Mouse (Mus musculus): ENCODE results near the gene Mindy1. TPM values are rescaled to one million over a fixed set of nuclear protein-coding genes. Genes with fewer than 3 reads are reported as not detected.

Mindy1 gene
- polyA plus RNA-seq, 1 experiment from 2014 or later, result 72.6 TPM

DNA sequence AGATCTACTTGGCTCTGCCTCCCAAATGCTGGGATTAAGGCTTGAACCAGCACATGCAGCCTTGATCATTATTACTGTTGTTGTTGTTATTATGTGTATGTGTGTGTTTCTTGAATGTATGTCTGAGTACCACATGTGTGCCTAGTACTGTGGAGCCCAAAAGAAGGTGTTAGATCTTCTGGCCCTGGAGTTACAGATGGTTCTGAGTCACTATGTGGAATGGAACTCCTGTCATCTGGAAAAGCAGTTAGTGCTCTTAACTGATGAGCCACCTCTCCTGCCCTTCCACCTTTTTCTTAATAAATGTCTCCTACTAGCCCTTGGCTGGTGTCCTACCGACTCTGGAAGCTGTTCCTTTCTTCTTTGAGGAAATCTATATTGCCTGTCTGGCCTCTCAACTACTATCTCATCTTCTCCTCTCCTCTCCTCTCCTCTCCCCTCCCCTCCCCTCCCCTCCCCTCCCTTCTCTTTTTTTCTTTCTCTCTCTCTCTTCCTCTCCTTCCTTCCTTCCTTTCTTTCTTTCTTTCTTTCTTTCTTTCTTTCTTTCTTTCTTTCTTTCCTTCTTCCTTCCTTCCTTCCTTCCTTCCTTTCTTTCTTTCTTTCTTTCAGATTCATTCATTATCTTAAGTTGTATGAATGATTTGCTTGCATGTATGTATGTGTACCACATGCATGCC is 33.3 kb upstream of the Mindy1 start:
- no peak overlapping the region for H3K27ac ChIP-seq
- H3K9ac ChIP-seq (ENCODE audit: low read depth, low read length), result no peak overlapping the region
- no peaks in the 10 kb centered on the region for H3K27me3 ChIP-seq (ENCODE audit: insufficient read depth, low read length)
- TF ChIP-seq CTCF (IDR thresholded peaks at IDR 0.05; ENCODE audit: low read depth), result no peak
- 0 out of 2 replicates have a peak, but pooled peaks cover 2% of the 10 kb centered on the region for H3K36me3 ChIP-seq (ENCODE audit: insufficient read depth, low read length)
- no peak overlapping the region for H3K4me2 ChIP-seq (ENCODE audit: low read length)
- ATAC-seq (replicated peaks; ENCODE audit: low FRiP score, low read depth) (no peak), DNase-seq (ENCODE audit: low spot score) (no peak)
- WGBS, result 59% methylated on average over 1 of the region's 1 CpGs
- H3K4me1 ChIP-seq (replicated peaks; ENCODE audit: insufficient read depth, low read length), result 0 out of 2 replicates have a peak, but pooled peaks cover 2% of the 10 kb centered on the region
- H3K9me3 ChIP-seq (replicated peaks; ENCODE audit: low read length), result no peaks in the 10 kb centered on the region
- H3K4me3 ChIP-seq (replicated peaks; ENCODE audit: low read depth, low read length), result no peak overlapping the region

DNA sequence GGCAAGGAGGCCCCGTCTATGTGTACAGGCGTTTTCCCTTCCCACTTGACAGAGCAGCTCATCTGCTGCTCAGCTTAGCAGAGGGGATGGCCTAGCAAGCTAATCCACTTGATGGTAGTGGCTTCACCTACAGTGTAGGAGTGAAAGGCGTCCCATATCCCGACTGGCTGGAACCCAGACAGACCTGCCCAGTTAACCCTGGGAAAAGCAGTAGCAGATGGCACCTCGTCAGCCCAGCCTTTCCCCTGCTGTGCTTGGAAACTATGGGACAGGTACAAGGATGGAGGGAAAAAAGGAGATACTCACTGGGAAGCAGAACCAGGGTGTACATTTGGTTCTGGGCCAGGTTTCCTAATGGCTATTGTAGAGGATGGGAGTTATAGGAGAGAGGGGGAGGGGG is 30.8 kb upstream of the Mindy1 start:
- no peak for TF ChIP-seq CTCF (IDR thresholded peaks at IDR 0.05; ENCODE audit: low read depth)
- Histone ChIP-seq H3K27me3 (ENCODE audit: insufficient read depth, low read length) (no peaks in the 10 kb centered on the region), H3K9ac (ENCODE audit: low read depth, low read length) (no peak overlapping the region), H3K4me2 (ENCODE audit: low read length) (no peak overlapping the region), H3K4me1 (replicated peaks; ENCODE audit: insufficient read depth, low read length) (0 out of 2 replicates have a peak, but pooled peaks cover 2% of the 10 kb centered on the region), H3K4me3 (replicated peaks; ENCODE audit: low read depth, low read length) (no peak overlapping the region), H3K27ac (no peak overlapping the region), H3K9me3 (replicated peaks; ENCODE audit: low read length) (no peaks in the 10 kb centered on the region), H3K36me3 (ENCODE audit: insufficient read depth, low read length) (0 out of 2 replicates have a peak, but pooled peaks cover 11% of the 10 kb centered on the region)
- 65% methylated on average over 5 of the region's 5 CpGs for WGBS
- ATAC-seq (replicated peaks; ENCODE audit: low FRiP score, low read depth) (no peak), DNase-seq (ENCODE audit: low spot score) (no peak)

DNA sequence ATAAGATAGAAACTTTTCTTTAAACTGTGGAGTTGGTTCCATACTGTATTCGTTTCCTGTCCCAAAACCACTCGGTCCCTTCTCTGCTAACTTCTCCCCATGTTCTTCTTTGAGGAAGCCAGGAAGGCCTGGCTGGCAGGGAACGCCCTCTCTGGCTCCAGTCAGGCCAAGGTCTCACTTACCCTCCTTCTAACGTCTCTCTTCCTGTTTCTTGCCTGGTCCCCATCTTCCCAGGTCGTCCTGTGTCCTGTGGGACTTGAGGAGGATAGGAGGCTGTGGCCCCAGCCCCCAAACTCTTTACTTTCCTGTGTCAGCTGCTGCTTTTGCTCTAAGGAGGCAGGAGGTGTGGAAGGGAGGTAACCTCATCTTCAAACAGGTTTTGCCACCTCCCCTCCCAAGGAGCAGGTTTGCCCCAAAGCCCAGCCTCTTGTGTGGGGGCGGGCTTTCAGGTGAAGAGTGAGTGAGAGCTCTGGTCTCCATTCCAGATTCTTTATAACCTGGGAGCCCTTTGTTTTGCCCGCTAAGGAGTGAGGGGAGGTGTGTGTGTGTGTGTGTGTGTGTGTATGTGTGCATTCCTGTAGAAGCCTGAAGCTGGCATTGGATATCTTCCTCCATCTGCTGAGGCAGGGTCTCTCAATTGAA is 30.2 kb upstream of the Mindy1 start, which contains the start of gene Bnipl:
TSS of gene Bnipl (minus strand) at position 411 of the 642 bp plus-strand sequence.
- 0 out of 2 replicates have a peak within 1 kb of the TSS, but pooled peaks have one; percentile 22 for H3K27ac ChIP-seq
- no peak for TF ChIP-seq CTCF (IDR thresholded peaks at IDR 0.05; ENCODE audit: low read depth)

DNA sequence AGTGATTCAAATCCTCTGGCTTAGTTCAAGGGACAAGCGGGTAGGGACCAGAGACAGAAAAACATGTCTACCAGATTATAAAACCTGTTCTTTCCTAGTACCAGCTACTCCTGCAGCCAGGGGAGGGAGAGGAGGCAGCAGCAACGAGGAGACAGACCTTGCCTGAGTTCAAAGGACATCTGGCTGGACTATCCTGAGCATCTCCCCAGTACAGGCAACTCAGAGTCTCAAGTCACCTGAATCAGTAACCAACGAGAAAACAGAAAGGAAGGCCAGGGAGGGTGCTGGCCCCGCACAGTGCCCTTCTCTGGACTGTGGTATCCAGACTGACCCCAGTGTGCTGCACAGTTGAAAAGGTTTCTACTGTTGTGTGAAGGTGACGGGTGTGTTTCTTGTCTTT is 24.2 kb upstream of the Mindy1 start:
- H3K9ac ChIP-seq (ENCODE audit: low read depth, low read length), result no peak overlapping the region
- 73% methylated on average over 5 of the region's 5 CpGs for WGBS
- no peak overlapping the region for H3K4me2 ChIP-seq (ENCODE audit: low read length)
- ATAC-seq (replicated peaks; ENCODE audit: low FRiP score, low read depth) (no peak), DNase-seq (ENCODE audit: low spot score) (no peak)
- H3K9me3 ChIP-seq (replicated peaks; ENCODE audit: low read length), result no peaks in the 10 kb centered on the region
- TF ChIP-seq CTCF (IDR thresholded peaks at IDR 0.05; ENCODE audit: low read depth), result no peak
- H3K27ac ChIP-seq, result no peak overlapping the region
- no peak overlapping the region for H3K4me3 ChIP-seq (replicated peaks; ENCODE audit: low read depth, low read length)
- no peaks in the 10 kb centered on the region for H3K27me3 ChIP-seq (ENCODE audit: insufficient read depth, low read length)
- peaks cover 42% of the 10 kb centered on the region for H3K36me3 ChIP-seq (ENCODE audit: insufficient read depth, low read length)
- no peaks in the 10 kb centered on the region for H3K4me1 ChIP-seq (replicated peaks; ENCODE audit: insufficient read depth, low read length)

More for the DNA sequence above, 30.2 kb upstream of the Mindy1 start, which contains the start of gene Bnipl:
- 42% methylated on average over 7 of the region's 7 CpGs for WGBS
- 0 out of 2 replicates have a peak within 1 kb of the TSS, but pooled peaks have one; percentile 13 for H3K4me2 ChIP-seq (ENCODE audit: low read length)
- H3K4me3 ChIP-seq (replicated peaks; ENCODE audit: low read depth, low read length), result no peak within 1 kb of the TSS
- H3K27me3 ChIP-seq (ENCODE audit: insufficient read depth, low read length), result no peaks in the 10 kb centered on the region
- H3K9me3 ChIP-seq (replicated peaks; ENCODE audit: low read length), result no peaks in the 10 kb centered on the region
- H3K4me1 ChIP-seq (replicated peaks; ENCODE audit: insufficient read depth, low read length), result 0 out of 2 replicates have a peak, but pooled peaks cover 2% of the 10 kb centered on the region
- H3K9ac ChIP-seq (ENCODE audit: low read depth, low read length), result no peak within 1 kb of the TSS
- DNase-seq (ENCODE audit: low spot score) (no peak), ATAC-seq (replicated peaks; ENCODE audit: low FRiP score, low read depth) (peak; percentile 55; the same call in 1 of the 2 replicates)
- 0 out of 2 replicates have a peak, but pooled peaks cover 12% of the 10 kb centered on the region for H3K36me3 ChIP-seq (ENCODE audit: insufficient read depth, low read length)

DNA sequence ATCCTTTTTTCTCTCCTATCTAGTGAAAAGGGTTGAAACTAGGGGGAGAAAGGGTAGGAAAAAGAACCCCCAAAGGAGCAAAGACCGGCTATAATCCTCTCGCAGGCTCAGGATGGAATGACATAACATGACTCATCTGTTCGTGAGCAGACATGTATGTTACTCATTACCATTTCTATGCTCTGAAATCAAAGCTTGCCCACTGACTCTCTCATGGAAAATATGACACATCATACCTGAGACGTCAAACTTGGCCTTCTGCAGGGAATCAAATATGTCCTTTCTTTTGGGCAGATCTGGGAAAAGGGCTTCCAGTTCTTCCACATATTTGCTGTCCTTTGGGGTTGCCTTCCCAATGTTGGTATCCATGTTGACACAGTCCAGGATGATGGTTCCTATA is 19.2 kb upstream of the Mindy1 start:
- no peak overlapping the region for H3K27ac ChIP-seq
- no peak for TF ChIP-seq CTCF (IDR thresholded peaks at IDR 0.05; ENCODE audit: low read depth)
- ATAC-seq (replicated peaks; ENCODE audit: low FRiP score, low read depth) (no peak), DNase-seq (ENCODE audit: low spot score) (no peak)
- peaks cover 40% of the 10 kb centered on the region for H3K36me3 ChIP-seq (ENCODE audit: insufficient read depth, low read length)
- H3K4me2 ChIP-seq (ENCODE audit: low read length), result no peak overlapping the region
- no peaks in the 10 kb centered on the region for H3K9me3 ChIP-seq (replicated peaks; ENCODE audit: low read length)
- no peaks in the 10 kb centered on the region for H3K4me1 ChIP-seq (replicated peaks; ENCODE audit: insufficient read depth, low read length)
- H3K4me3 ChIP-seq (replicated peaks; ENCODE audit: low read depth, low read length), result no peak overlapping the region
- no peaks in the 10 kb centered on the region for H3K27me3 ChIP-seq (ENCODE audit: insufficient read depth, low read length)
- WGBS, result 88% methylated on average over 4 of the region's 4 CpGs
- no peak overlapping the region for H3K9ac ChIP-seq (ENCODE audit: low read depth, low read length)

DNA sequence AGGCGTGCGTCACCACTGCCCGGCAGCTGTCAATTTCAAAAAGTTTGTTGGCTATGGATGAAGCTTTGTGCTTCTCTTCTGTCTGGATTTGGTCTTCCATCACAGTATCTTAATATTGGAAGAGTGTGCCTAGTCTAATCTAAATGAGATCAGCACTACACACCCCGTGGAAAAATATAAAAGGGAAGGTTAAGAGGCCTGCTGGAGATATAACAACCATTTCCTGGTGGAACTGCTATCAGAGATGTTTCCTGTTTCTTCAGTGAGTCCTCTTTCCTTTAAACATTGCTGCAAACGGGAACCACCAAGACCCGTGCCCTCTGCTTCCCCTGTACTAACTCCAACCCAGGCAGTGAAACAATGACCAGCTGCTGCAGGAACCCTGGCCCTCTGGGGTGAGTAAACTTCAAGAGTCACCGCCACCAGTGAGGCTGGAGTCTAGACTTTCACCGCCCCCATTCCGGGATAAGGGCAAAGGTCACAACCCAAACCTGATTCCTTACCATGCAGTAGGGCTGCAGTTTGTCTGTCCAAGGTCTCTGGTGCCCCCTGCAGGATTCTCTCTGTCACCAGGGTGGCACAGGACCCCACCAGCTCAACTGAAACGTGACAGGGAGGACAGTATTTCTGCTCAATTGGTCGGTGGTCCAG is 17.9 kb upstream of the Mindy1 start:
- Histone ChIP-seq H3K36me3 (ENCODE audit: insufficient read depth, low read length) (peaks cover 34% of the 10 kb centered on the region; the same call in 1 of the 2 replicates), H3K27ac (0 out of 2 replicates have a peak overlapping the region, but pooled peaks have one; percentile 15), H3K4me3 (replicated peaks; ENCODE audit: low read depth, low read length) (no peak overlapping the region), H3K9me3 (replicated peaks; ENCODE audit: low read length) (no peaks in the 10 kb centered on the region), H3K4me2 (ENCODE audit: low read length) (no peak overlapping the region), H3K4me1 (replicated peaks; ENCODE audit: insufficient read depth, low read length) (no peaks in the 10 kb centered on the region), H3K9ac (ENCODE audit: low read depth, low read length) (no peak overlapping the region), H3K27me3 (ENCODE audit: insufficient read depth, low read length) (no peaks in the 10 kb centered on the region)
- peak; percentile 68 for ATAC-seq (replicated peaks; ENCODE audit: low FRiP score, low read depth)
- peak; percentile 81 for TF ChIP-seq CTCF (IDR thresholded peaks at IDR 0.05; ENCODE audit: low read depth)
- WGBS, result 42% methylated on average over 11 of the region's 11 CpGs
- peak; percentile 69 for DNase-seq (ENCODE audit: low spot score)

Measured in kidney, postnatal 0 days (tissue).